8 mouse cellular contexts compared by ENCODE assay signal in the genomic region with DNA sequence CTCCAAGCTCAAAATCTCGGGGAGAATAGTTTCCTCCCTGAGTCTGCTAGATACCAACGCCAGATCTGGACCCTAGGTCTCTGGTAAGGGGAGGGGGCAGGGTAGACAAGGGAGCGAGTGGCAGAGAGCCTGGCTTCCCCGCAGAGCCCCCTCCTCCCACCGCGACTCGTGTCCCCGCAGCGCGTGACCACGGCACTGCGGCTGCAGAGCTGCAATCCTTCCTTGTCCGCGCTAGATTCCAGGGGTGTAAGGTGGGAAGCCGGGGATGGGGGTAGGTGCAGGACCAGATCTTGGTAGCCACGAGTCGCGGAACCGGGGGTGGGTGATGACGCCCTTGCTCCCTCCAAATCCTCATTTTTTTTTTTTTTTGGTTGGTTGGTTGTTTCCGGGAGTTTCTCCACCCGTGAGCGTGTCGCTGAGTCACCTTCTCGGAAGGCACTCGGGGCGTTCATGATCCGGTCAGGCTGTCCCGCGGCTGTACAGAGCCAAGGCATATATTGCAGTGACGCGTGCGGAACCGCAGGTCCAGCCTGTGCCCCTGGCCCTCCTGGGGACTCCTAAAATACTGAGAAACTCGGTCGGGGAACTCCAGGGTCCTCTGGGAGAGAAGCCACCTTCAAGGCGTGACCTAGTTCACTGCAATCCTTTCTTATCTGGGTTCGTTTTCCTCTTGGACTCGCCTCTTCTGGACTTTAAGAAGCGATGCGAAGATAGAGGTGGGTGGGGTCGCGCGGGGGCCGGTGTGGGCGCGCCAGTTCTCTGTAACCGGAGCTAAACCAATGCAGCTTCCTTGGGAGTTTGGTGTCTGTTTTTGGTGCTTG. TPM values are rescaled to one million over a fixed set of nuclear protein-coding genes. Genes with fewer than 3 reads are reported as not detected.
DNase-seq lines count a peak whose midpoint lies in the region; ATAC-seq and TF ChIP-seq lines count a peak whose summit lies in the region.

No protein-coding gene starts in this region.

- no peaks in the 10 kb centered on the region for H3K9me3 ChIP-seq in hindbrain, embryonic 15.5 days
- H3K9me3 ChIP-seq in lung, embryonic 16.5 days (ENCODE audit: control insufficient read depth, low read length) = no peaks in the 10 kb centered on the region

- no peak for TF ChIP-seq CTCF in layer of hippocampus, adult 2 months (conservative IDR thresholded peaks at IDR 0.05)
- TF ChIP-seq CTCF in cortical plate, adult 2 months (IDR thresholded peaks at IDR 0.05; ENCODE audit: extremely low read depth, insufficient read depth, low read length) = no peak

- no peak for TF ChIP-seq POLR2A in cortical plate, adult 2 months (IDR thresholded peaks at IDR 0.05; ENCODE audit: extremely low read depth, insufficient read depth, low read length)

- no peak for DNase-seq in layer of hippocampus, adult 2 months (ENCODE audit: low spot score in 2 of 2)
- no peak for DNase-seq in layer of hippocampus, postnatal 36 days
- no peak for DNase-seq in ovary, postnatal 36 days (ENCODE audit: low spot score)
- DNase-seq in thymus, postnatal 14 days = no peak

- 3% methylated on average over 48 of the region's 48 CpGs for WGBS in hindbrain, embryonic 15.5 days
- 2% methylated on average over 48 of the region's 48 CpGs for WGBS in lung, embryonic 16.5 days

- peaks cover 44% of the 10 kb centered on the region for H3K27me3 ChIP-seq in hindbrain, embryonic 15.5 days
- H3K27me3 ChIP-seq in lung, embryonic 16.5 days (ENCODE audit: control insufficient read depth, insufficient read depth, low read depth, low read length) = peaks cover 42% of the 10 kb centered on the region

- 0 out of 2 replicates have a peak, but pooled peaks have one; percentile 16 for ATAC-seq in hindbrain, embryonic 15.5 days (ENCODE audit: low FRiP score, low read depth)
- no peak for ATAC-seq in lung, embryonic 16.5 days (ENCODE audit: low read depth)
- no peak for ATAC-seq in monocyte, adult 5-6 weeks (replicated peaks; ENCODE audit: insufficient number of reproducible peaks, low FRiP score, low TSS enrichment, poor library complexity, severe bottlenecking)

- H3K27ac ChIP-seq in layer of hippocampus, adult 2 months = no peak overlapping the region
- H3K27ac ChIP-seq in cortical plate, adult 2 months (ENCODE audit: insufficient read depth, low read length) = no peak overlapping the region
- 0 out of 2 replicates have a peak overlapping the region, but pooled peaks have one; percentile 10 for H3K27ac ChIP-seq in hindbrain, embryonic 15.5 days (replicated peaks)
- no peak overlapping the region; the same call in 1 of the 2 replicates for H3K27ac ChIP-seq in lung, embryonic 16.5 days (ENCODE audit: low read length)

- no peaks in the 10 kb centered on the region for H3K4me1 ChIP-seq in cortical plate, adult 2 months (ENCODE audit: control insufficient read depth, insufficient read depth, low read length)
- H3K4me1 ChIP-seq in hindbrain, embryonic 15.5 days (replicated peaks) = peaks cover 43% of the 10 kb centered on the region
- H3K4me1 ChIP-seq in lung, embryonic 16.5 days (replicated peaks; ENCODE audit: control insufficient read depth, insufficient read depth, low read length) = peaks cover 34% of the 10 kb centered on the region

- H3K36me3 ChIP-seq in hindbrain, embryonic 15.5 days = no peaks in the 10 kb centered on the region
- no peaks in the 10 kb centered on the region for H3K36me3 ChIP-seq in lung, embryonic 16.5 days (ENCODE audit: control insufficient read depth, insufficient read depth, low read length)

- peak overlapping the region; percentile 87 for H3K4me2 ChIP-seq in hindbrain, embryonic 15.5 days
- peak overlapping the region; percentile 99 for H3K4me2 ChIP-seq in lung, embryonic 16.5 days (ENCODE audit: low read depth, low read length)

- H3K4me3 ChIP-seq in layer of hippocampus, adult 2 months = peak overlapping the region; percentile 55
- peak overlapping the region; percentile 21 for H3K4me3 ChIP-seq in cortical plate, adult 2 months (ENCODE audit: insufficient read depth, low read length)
- H3K4me3 ChIP-seq in hindbrain, embryonic 15.5 days = peak overlapping the region; percentile 44
- peak overlapping the region; percentile 64 for H3K4me3 ChIP-seq in lung, embryonic 16.5 days (ENCODE audit: low read length)

- H3K9ac ChIP-seq in hindbrain, embryonic 15.5 days = peak overlapping the region; percentile 23
- peak overlapping the region; percentile 72 for H3K9ac ChIP-seq in lung, embryonic 16.5 days (ENCODE audit: low read length)

RNA-seq across cellular contexts. Expression of a gene that starts 0.9 kb away (rescaled TPM):
- total RNA-seq in layer of hippocampus, adult 2 months (2021) = 1 to 10 TPM; 1.6 to 1.9 TPM
- 1 to 10 TPM; 1.3 to 2.4 TPM for total RNA-seq in layer of hippocampus, postnatal 36 days (2021)
- polyA plus RNA-seq in cortical plate, adult 2 months (2012; rRNA removed) = 5.3 and 7.6 TPM in 2 replicates
- 8.4 and 11.0 TPM in 2 replicates for polyA plus RNA-seq in hindbrain, embryonic 15.5 days (2015; fragmentation: Nextera tagmentation; extraction: Ambion mirVana)
- polyA plus RNA-seq in lung, embryonic 16.5 days (2015; fragmentation: Nextera tagmentation; extraction: Ambion mirVana) = 7.0 and 9.6 TPM in 2 replicates
- not detected in 3 replicates for total RNA-seq in monocyte, adult 5-6 weeks (2017)

RNA-seq across cellular contexts. Expression of a gene that starts 37.6 kb away (rescaled TPM):
- 10 to 100 TPM; 84.2 to 98.5 TPM for total RNA-seq in layer of hippocampus, adult 2 months (2021)
- 10 to 100 TPM; 93.0 to 93.3 TPM for total RNA-seq in layer of hippocampus, postnatal 36 days (2021)
- polyA plus RNA-seq in cortical plate, adult 2 months (2012; rRNA removed) = 89.0 and 90.8 TPM in 2 replicates
- 181 and 186 TPM in 2 replicates for polyA plus RNA-seq in hindbrain, embryonic 15.5 days (2015; fragmentation: Nextera tagmentation; extraction: Ambion mirVana)
- polyA plus RNA-seq in lung, embryonic 16.5 days (2015; fragmentation: Nextera tagmentation; extraction: Ambion mirVana) = 167 and 177 TPM in 2 replicates
- 18.0 to 45.7 TPM (median 45.0 TPM) in 3 replicates for total RNA-seq in monocyte, adult 5-6 weeks (2017)

RNA-seq across cellular contexts. Expression of a gene that starts 49.7 kb away (rescaled TPM):
- 100 to 1,000 TPM in 1 of 2 experiments, 10 to 100 TPM in 1; 93.7 to 101 TPM for total RNA-seq in layer of hippocampus, adult 2 months (2021)
- 10 to 100 TPM; 91.3 to 98.8 TPM for total RNA-seq in layer of hippocampus, postnatal 36 days (2021)
- polyA plus RNA-seq in cortical plate, adult 2 months (2012; rRNA removed) = 88.6 and 90.1 TPM in 2 replicates
- 35.0 and 36.7 TPM in 2 replicates for polyA plus RNA-seq in hindbrain, embryonic 15.5 days (2015; fragmentation: Nextera tagmentation; extraction: Ambion mirVana)
- 5.2 and 5.8 TPM in 2 replicates for polyA plus RNA-seq in lung, embryonic 16.5 days (2015; fragmentation: Nextera tagmentation; extraction: Ambion mirVana)
- 16.3 to 21.9 TPM (median 19.8 TPM) in 3 replicates for total RNA-seq in monocyte, adult 5-6 weeks (2017)

RNA-seq across cellular contexts. Expression of a gene that starts 54.7 kb away (rescaled TPM):
- 1 to 10 TPM in 1 of 2 experiments, under 1 TPM in 1; 0.27 to 1.2 TPM for total RNA-seq in layer of hippocampus, adult 2 months (2021)
- under 1 TPM; 0.33 to 0.77 TPM for total RNA-seq in layer of hippocampus, postnatal 36 days (2021)
- polyA plus RNA-seq in cortical plate, adult 2 months (2012; rRNA removed) = 1.5 and 2.3 TPM in 2 replicates
- 0.14 TPM in 1 of 2 replicates, not detected in the other for polyA plus RNA-seq in hindbrain, embryonic 15.5 days (2015; fragmentation: Nextera tagmentation; extraction: Ambion mirVana)
- not detected in 2 replicates for polyA plus RNA-seq in lung, embryonic 16.5 days (2015; fragmentation: Nextera tagmentation; extraction: Ambion mirVana)
- not detected in 3 replicates for total RNA-seq in monocyte, adult 5-6 weeks (2017)
